Mouse (Mus musculus) forebrain, postnatal 0 days (tissue): ENCODE data around the gene Frmpd4. TPM values are rescaled to one million over a fixed set of nuclear protein-coding genes. Genes with fewer than 3 reads are reported as not detected.

Source experiments
- ATAC-seq: fragments of 200-750 bp; cut with Nextera tagmentation; 2 replicates; pipeline ENCODE4 v1.8.0; 2017; ENCODE audit warnings: mild to moderate bottlenecking, moderate library complexity
- DNase-seq: peaks from one replicate; pipeline ENCODE4 v3.0.0-alpha.2; 2015
- H3K27ac ChIP-seq: fragments of 300-500 bp; sonication (generic); 2 replicates; pipeline ENCODE4 v1.5.1; 2014; ENCODE audit warnings: low read depth, mild to moderate bottlenecking, antibody characterized with exemption, low read length, moderate library complexity, mixed read lengths
- H3K27me3 ChIP-seq: fragments of 300-500 bp; sonication (generic); 2 replicates; pipeline ENCODE4 v1.6.1; 2014; ENCODE audit warnings: mild to moderate bottlenecking, low read length, mixed read lengths; ENCODE audit not compliant: insufficient read depth
- H3K36me3 ChIP-seq: fragments of 300-500 bp; sonication (generic); 2 replicates; pipeline ENCODE4 v1.6.1; 2014; ENCODE audit warnings: mild to moderate bottlenecking, moderate library complexity; ENCODE audit not compliant: insufficient read depth
- H3K4me1 ChIP-seq: fragments of 300-500 bp; sonication (generic); 2 replicates; pipeline ENCODE4 v1.6.1; 2014; ENCODE audit warnings: antibody characterized with exemption; ENCODE audit not compliant: insufficient read depth
- H3K4me2 ChIP-seq: fragments of 300-500 bp; sonication (generic); 2 replicates; pipeline ENCODE4 v1.6.1; 2014; ENCODE audit warnings: low read depth, mild to moderate bottlenecking, moderate library complexity
- H3K4me3 ChIP-seq: fragments of 300-500 bp; sonication (generic); 2 replicates; pipeline ENCODE4 v1.5.1; 2014; ENCODE audit warnings: low read depth, low read length, mixed read lengths
- H3K9ac ChIP-seq: fragments of 300-500 bp; sonication (generic); 2 replicates; pipeline ENCODE4 v1.6.1; 2014; ENCODE audit warnings: mild to moderate bottlenecking
- H3K9me3 ChIP-seq: fragments of 300-500 bp; sonication (generic); 2 replicates; pipeline ENCODE4 v1.6.1; 2016; ENCODE audit warnings: low read length
- CTCF ChIP-seq: sonication (generic); IDR thresholded peaks from 2 replicates; pipeline ENCODE4 v1.5.1; 2016; ENCODE audit warnings: antibody characterized with exemption, control low read depth, low read depth
- WGBS: fragments of 180-500 bp; shearing (Covaris S2); extraction: QIAGEN DNeasy Blood & Tissue Kit; methylation state at CpG from one replicate; pipeline ENCODE4 v1.1.7; 2014; 5-methylcytosine and 5-hydroxymethylcytosine counted together
- polyA plus RNA-seq: library from polyadenylated mRNA; unstranded; fragments of >200 nt; fragmentation: Nextera tagmentation; extraction: Ambion mirVana; gene quantifications from 2 replicates; pipeline ENCODE4 v1.2.1, GENCODE M21; 2015
- total RNA-seq: library from RNA; depleted of rRNA; stranded (reverse); fragments of >200 nt; gene quantifications from 2 replicates; pipeline ENCODE4 v1.2.3, GENCODE M21; 2014

Gene Frmpd4
- total and polyA plus RNA-seq, 2 experiments from 2014 or later: 2.5 to 10.3 TPM

- H3K27ac ChIP-seq: no peak overlapping the region
- TF ChIP-seq CTCF: no peak
- H3K9ac ChIP-seq: no peak overlapping the region
- H3K4me3 ChIP-seq: no peak overlapping the region
- no peak for DNase-seq
- H3K4me1 ChIP-seq: no peaks in the 10 kb centered on the region
- no peaks in the 10 kb centered on the region for H3K36me3 ChIP-seq
- H3K4me2 ChIP-seq: no peak overlapping the region
- H3K27me3 ChIP-seq: no peaks in the 10 kb centered on the region
- H3K9me3 ChIP-seq: no peaks in the 10 kb centered on the region
- ATAC-seq: no peak
These were observed 436.0 kb downstream of the Frmpd4 start for GRCm38 (mm10) chrX:168141051-168141450.

GRCm38 (mm10) chrX:168124043-168124442, 453.0 kb downstream of the Frmpd4 start:
- no peak for DNase-seq
- TF ChIP-seq CTCF: no peak
- no peaks in the 10 kb centered on the region for H3K9me3 ChIP-seq
- 22% methylated on average over 8 of the region's 8 CpGs for WGBS
- H3K4me3 ChIP-seq: peak overlapping the region; percentile 46
- peak overlapping the region; percentile 70; the same call in 1 of the 2 replicates for H3K27ac ChIP-seq
- H3K27me3 ChIP-seq: no peaks in the 10 kb centered on the region
- H3K36me3 ChIP-seq: no peaks in the 10 kb centered on the region
- H3K9ac ChIP-seq: 0 out of 2 replicates have a peak overlapping the region, but pooled peaks have one; percentile 57
- H3K4me1 ChIP-seq: no peaks in the 10 kb centered on the region
- H3K4me2 ChIP-seq: peak overlapping the region; percentile 56
- ATAC-seq: no peak

GRCm38 (mm10) chrX:168123589-168123965, 453.5 kb downstream of the Frmpd4 start:
- H3K27me3 ChIP-seq: no peaks in the 10 kb centered on the region
- 17% methylated on average over 11 of the region's 11 CpGs for WGBS
- no peaks in the 10 kb centered on the region for H3K9me3 ChIP-seq
- H3K4me3 ChIP-seq: peak overlapping the region; percentile 46
- peak overlapping the region; percentile 57 for H3K9ac ChIP-seq
- ATAC-seq (peak; percentile 42), DNase-seq (no peak)
- peak overlapping the region; percentile 56 for H3K4me2 ChIP-seq
- no peak for TF ChIP-seq CTCF
- no peaks in the 10 kb centered on the region for H3K36me3 ChIP-seq
- H3K4me1 ChIP-seq: no peaks in the 10 kb centered on the region
- H3K27ac ChIP-seq: peak overlapping the region; percentile 70

DNA sequence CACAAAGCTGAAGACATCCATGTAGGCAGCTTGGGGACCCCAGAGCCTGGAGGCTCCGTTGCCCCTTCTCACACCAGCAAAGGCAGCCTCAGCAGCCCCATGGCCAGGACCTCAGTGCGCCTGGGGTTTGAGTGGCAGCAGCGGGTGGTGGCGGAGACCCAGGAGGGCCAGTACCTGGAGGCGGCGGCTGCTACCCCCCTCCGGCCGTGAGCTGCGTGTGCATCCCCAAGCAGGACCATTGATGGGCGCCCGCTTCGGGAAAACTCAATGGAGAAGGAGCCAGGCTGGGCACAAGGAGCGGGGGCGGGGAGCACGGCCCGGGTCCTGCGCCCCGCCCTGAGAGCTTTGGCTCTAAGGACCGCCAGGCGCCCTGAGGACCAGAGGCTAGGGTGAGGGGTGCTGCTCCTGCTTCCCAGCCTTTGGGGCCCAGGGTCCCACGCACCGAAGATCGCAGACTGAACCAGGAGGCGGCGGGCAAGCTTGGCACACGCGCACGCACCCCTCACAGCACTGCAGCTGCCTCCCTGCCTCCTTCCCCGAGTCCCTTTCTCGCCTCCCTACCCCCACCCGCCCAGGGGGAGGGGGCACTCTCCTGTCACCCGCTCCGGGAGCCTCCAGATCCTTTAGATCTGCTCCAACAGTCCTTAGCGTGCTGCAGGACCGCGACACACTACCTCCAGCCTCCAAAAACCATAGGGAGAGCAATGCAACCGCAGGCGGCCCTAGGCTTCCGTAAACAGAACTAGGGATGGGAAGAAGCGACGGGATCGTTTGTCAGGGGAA, 454.0 kb downstream of the Frmpd4 start:
- 26% methylated on average over 32 of the region's 42 CpGs for WGBS
- peak overlapping the region; percentile 46 for H3K4me3 ChIP-seq
- peak; percentile 91 for ATAC-seq
- H3K27ac ChIP-seq: peak overlapping the region; percentile 70
- no peaks in the 10 kb centered on the region for H3K9me3 ChIP-seq
- DNase-seq: peak; percentile 61
- H3K4me1 ChIP-seq: no peaks in the 10 kb centered on the region
- H3K4me2 ChIP-seq: peak overlapping the region; percentile 56
- TF ChIP-seq CTCF: peak; percentile 37
- H3K27me3 ChIP-seq: no peaks in the 10 kb centered on the region
- no peaks in the 10 kb centered on the region for H3K36me3 ChIP-seq
- H3K9ac ChIP-seq: peak overlapping the region; percentile 57

- Histone ChIP-seq H3K9me3 (no peaks in the 10 kb centered on the region), H3K4me2 (no peak overlapping the region), H3K9ac (no peak overlapping the region), H3K4me3 (no peak overlapping the region), H3K27me3 (no peaks in the 10 kb centered on the region), H3K36me3 (no peaks in the 10 kb centered on the region), H3K4me1 (no peaks in the 10 kb centered on the region), H3K27ac (no peak overlapping the region)
- no peak for DNase-seq
- no peak for TF ChIP-seq CTCF
- ATAC-seq: no peak
These were observed 535.4 kb downstream of the Frmpd4 start for GRCm38 (mm10) chrX:168041589-168041988.

- Histone ChIP-seq H3K4me3 (no peak overlapping the region), H3K27ac (no peak overlapping the region), H3K9ac (no peak overlapping the region), H3K36me3 (no peaks in the 10 kb centered on the region), H3K9me3 (no peaks in the 10 kb centered on the region), H3K27me3 (no peaks in the 10 kb centered on the region; the same call in 1 of the 2 replicates), H3K4me2 (no peak overlapping the region), H3K4me1 (no peaks in the 10 kb centered on the region)
- ATAC-seq (no peak), DNase-seq (no peak)
- no peak for TF ChIP-seq CTCF
- WGBS: 72% methylated on average over 4 of the region's 4 CpGs
These were observed 556.4 kb downstream of the Frmpd4 start for GRCm38 (mm10) chrX:168020574-168021145.

DNA sequence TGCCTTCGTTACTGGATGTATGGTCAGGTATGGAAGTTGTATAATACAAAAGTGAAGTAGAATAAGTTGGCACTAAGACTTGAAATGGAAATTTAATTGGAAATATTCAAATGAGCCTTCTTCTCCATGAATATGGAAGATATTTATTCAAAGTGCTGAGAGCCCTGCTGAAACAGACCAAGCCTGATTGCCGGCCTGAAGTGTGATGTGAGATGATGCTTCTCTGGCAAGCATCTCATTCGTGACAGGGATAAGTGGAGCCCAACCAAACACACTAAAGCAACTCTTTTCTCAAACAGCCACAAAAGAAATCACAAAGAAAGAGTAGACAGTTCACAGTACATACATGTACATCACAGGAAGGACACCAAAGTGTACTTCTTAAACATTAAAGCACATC, 559.2 kb downstream of the Frmpd4 start:
- TF ChIP-seq CTCF: no peak
- Histone ChIP-seq H3K27me3 (no peaks in the 10 kb centered on the region; the same call in 1 of the 2 replicates), H3K4me2 (no peak overlapping the region), H3K4me1 (no peaks in the 10 kb centered on the region), H3K9me3 (no peaks in the 10 kb centered on the region), H3K4me3 (no peak overlapping the region), H3K9ac (no peak overlapping the region), H3K27ac (no peak overlapping the region), H3K36me3 (no peaks in the 10 kb centered on the region)
- WGBS: 51% methylated on average over 3 of the region's 3 CpGs
- DNase-seq: peak; percentile 22
- ATAC-seq: peak; percentile 60
